Mouse (Mus musculus): ENCODE results near the gene Insig1. TPM values are rescaled to one million over a fixed set of nuclear protein-coding genes. Genes with fewer than 3 reads are reported as not detected.
A peak's percentile ranks its signal among the peaks of the same experiment; 100 is the strongest.

The Insig1 gene
- polyA plus RNA-seq, 1 experiment from 2014 or later = 85.6 TPM

- no peak overlapping the region for H3K4me2 ChIP-seq (ENCODE audit: low read length)
- 44% methylated on average over 2 of the region's 2 CpGs for WGBS
- ATAC-seq = no peak
- no peak overlapping the region for H3K27ac ChIP-seq (ENCODE audit: low read depth, low read length)
- DNase-seq (ENCODE audit: low spot score) = no peak
- no peak overlapping the region for H3K9ac ChIP-seq (ENCODE audit: low read length)
- H3K9me3 ChIP-seq (replicated peaks; ENCODE audit: control insufficient read depth, low read length) = no peaks in the 10 kb centered on the region
- H3K4me1 ChIP-seq (ENCODE audit: control insufficient read depth, insufficient read depth, low read length) = no peaks in the 10 kb centered on the region
- H3K36me3 ChIP-seq (ENCODE audit: control insufficient read depth, insufficient read depth, low read length) = no peaks in the 10 kb centered on the region
- H3K4me3 ChIP-seq (ENCODE audit: low read depth, low read length) = no peak overlapping the region
- no peaks in the 10 kb centered on the region for H3K27me3 ChIP-seq (replicated peaks; ENCODE audit: control insufficient read depth, insufficient read depth, low read length)
These were observed 15.7 kb upstream of the Insig1 start for GRCm38 (mm10) chr5:28055450-28055849.

GRCm38 (mm10) chr5:28056877-28057276, 14.3 kb upstream of the Insig1 start:
- H3K9ac ChIP-seq (ENCODE audit: low read length) = no peak overlapping the region
- ATAC-seq = no peak

GRCm38 (mm10) chr5:28060506-28060905, 10.7 kb upstream of the Insig1 start:
- Histone ChIP-seq H3K9me3 (replicated peaks; ENCODE audit: control insufficient read depth, low read length) (no peaks in the 10 kb centered on the region), H3K36me3 (ENCODE audit: control insufficient read depth, insufficient read depth, low read length) (no peaks in the 10 kb centered on the region), H3K4me3 (ENCODE audit: low read depth, low read length) (no peak overlapping the region), H3K4me1 (ENCODE audit: control insufficient read depth, insufficient read depth, low read length) (no peaks in the 10 kb centered on the region), H3K4me2 (ENCODE audit: low read length) (no peak overlapping the region), H3K27ac (ENCODE audit: low read depth, low read length) (0 out of 2 replicates have a peak overlapping the region, but pooled peaks have one; percentile 55), H3K27me3 (replicated peaks; ENCODE audit: control insufficient read depth, insufficient read depth, low read length) (no peaks in the 10 kb centered on the region), H3K9ac (ENCODE audit: low read length) (no peak overlapping the region)
- DNase-seq (ENCODE audit: low spot score) = peak; percentile 40
- peak; percentile 44; the same call in 1 of the 2 replicates for ATAC-seq

More at GRCm38 (mm10) chr5:28056877-28057276, 14.3 kb upstream of the Insig1 start:
- no peak for DNase-seq (ENCODE audit: low spot score)
- no peaks in the 10 kb centered on the region for H3K4me1 ChIP-seq (ENCODE audit: control insufficient read depth, insufficient read depth, low read length)
- no peaks in the 10 kb centered on the region for H3K36me3 ChIP-seq (ENCODE audit: control insufficient read depth, insufficient read depth, low read length)
- H3K4me2 ChIP-seq (ENCODE audit: low read length) = no peak overlapping the region
- 86% methylated on average over 3 of the region's 3 CpGs for WGBS
- no peak overlapping the region for H3K4me3 ChIP-seq (ENCODE audit: low read depth, low read length)
- H3K27me3 ChIP-seq (replicated peaks; ENCODE audit: control insufficient read depth, insufficient read depth, low read length) = no peaks in the 10 kb centered on the region
- H3K27ac ChIP-seq (ENCODE audit: low read depth, low read length) = no peak overlapping the region
- no peaks in the 10 kb centered on the region for H3K9me3 ChIP-seq (replicated peaks; ENCODE audit: control insufficient read depth, low read length)

GRCm38 (mm10) chr5:28061011-28061410, 10.2 kb upstream of the Insig1 start:
- 70% methylated on average over 6 of the region's 6 CpGs for WGBS
- Histone ChIP-seq H3K27ac (ENCODE audit: low read depth, low read length) (0 out of 2 replicates have a peak overlapping the region, but pooled peaks have one; percentile 55), H3K9ac (ENCODE audit: low read length) (no peak overlapping the region), H3K27me3 (replicated peaks; ENCODE audit: control insufficient read depth, insufficient read depth, low read length) (no peaks in the 10 kb centered on the region), H3K4me2 (ENCODE audit: low read length) (no peak overlapping the region), H3K4me3 (ENCODE audit: low read depth, low read length) (no peak overlapping the region), H3K9me3 (replicated peaks; ENCODE audit: control insufficient read depth, low read length) (no peaks in the 10 kb centered on the region), H3K36me3 (ENCODE audit: control insufficient read depth, insufficient read depth, low read length) (no peaks in the 10 kb centered on the region), H3K4me1 (ENCODE audit: control insufficient read depth, insufficient read depth, low read length) (no peaks in the 10 kb centered on the region)
- DNase-seq (ENCODE audit: low spot score) (peak; percentile 47), ATAC-seq (peak; percentile 75; the same call in 1 of the 2 replicates)

- DNase-seq (ENCODE audit: low spot score) (no peak), ATAC-seq (no peak)
- H3K4me1 ChIP-seq (ENCODE audit: control insufficient read depth, insufficient read depth, low read length) = no peaks in the 10 kb centered on the region
- no peak overlapping the region for H3K4me3 ChIP-seq (ENCODE audit: low read depth, low read length)
- H3K36me3 ChIP-seq (ENCODE audit: control insufficient read depth, insufficient read depth, low read length) = no peaks in the 10 kb centered on the region
- no peak overlapping the region for H3K9ac ChIP-seq (ENCODE audit: low read length)
- no peaks in the 10 kb centered on the region for H3K27me3 ChIP-seq (replicated peaks; ENCODE audit: control insufficient read depth, insufficient read depth, low read length)
- no peak overlapping the region for H3K4me2 ChIP-seq (ENCODE audit: low read length)
- H3K9me3 ChIP-seq (replicated peaks; ENCODE audit: control insufficient read depth, low read length) = no peaks in the 10 kb centered on the region
- 76% methylated on average over 3 of the region's 3 CpGs for WGBS
- no peak overlapping the region for H3K27ac ChIP-seq (ENCODE audit: low read depth, low read length)
These were observed 7.1 kb upstream of the Insig1 start for GRCm38 (mm10) chr5:28063989-28064624.

GRCm38 (mm10) chr5:28065275-28065674, 5.9 kb upstream of the Insig1 start:
- Histone ChIP-seq H3K27me3 (replicated peaks; ENCODE audit: control insufficient read depth, insufficient read depth, low read length) (no peaks in the 10 kb centered on the region), H3K9ac (ENCODE audit: low read length) (no peak overlapping the region), H3K4me1 (ENCODE audit: control insufficient read depth, insufficient read depth, low read length) (peaks cover 6% of the 10 kb centered on the region), H3K36me3 (ENCODE audit: control insufficient read depth, insufficient read depth, low read length) (no peaks in the 10 kb centered on the region), H3K4me2 (ENCODE audit: low read length) (no peak overlapping the region), H3K27ac (ENCODE audit: low read depth, low read length) (no peak overlapping the region), H3K4me3 (ENCODE audit: low read depth, low read length) (no peak overlapping the region), H3K9me3 (replicated peaks; ENCODE audit: control insufficient read depth, low read length) (no peaks in the 10 kb centered on the region)
- 83% methylated on average over 4 of the region's 4 CpGs for WGBS
- no peak for ATAC-seq
- no peak for DNase-seq (ENCODE audit: low spot score)

- no peak for ATAC-seq
- Histone ChIP-seq H3K4me2 (ENCODE audit: low read length) (no peak overlapping the region), H3K4me1 (ENCODE audit: control insufficient read depth, insufficient read depth, low read length) (peaks cover 9% of the 10 kb centered on the region), H3K9ac (ENCODE audit: low read length) (no peak overlapping the region), H3K36me3 (ENCODE audit: control insufficient read depth, insufficient read depth, low read length) (no peaks in the 10 kb centered on the region), H3K9me3 (replicated peaks; ENCODE audit: control insufficient read depth, low read length) (no peaks in the 10 kb centered on the region), H3K4me3 (ENCODE audit: low read depth, low read length) (no peak overlapping the region), H3K27me3 (replicated peaks; ENCODE audit: control insufficient read depth, insufficient read depth, low read length) (no peaks in the 10 kb centered on the region), H3K27ac (ENCODE audit: low read depth, low read length) (no peak overlapping the region)
- DNase-seq (ENCODE audit: low spot score) = no peak
- WGBS = 77% methylated on average over 5 of the region's 5 CpGs
These were observed 4.9 kb upstream of the Insig1 start for GRCm38 (mm10) chr5:28066311-28066710.

- Histone ChIP-seq H3K36me3 (ENCODE audit: control insufficient read depth, insufficient read depth, low read length) (peaks cover 22% of the 10 kb centered on the region), H3K4me1 (ENCODE audit: control insufficient read depth, insufficient read depth, low read length) (peaks cover 21% of the 10 kb centered on the region), H3K27ac (ENCODE audit: low read depth, low read length) (peak overlapping the region; percentile 97), H3K4me2 (ENCODE audit: low read length) (peak overlapping the region; percentile 74), H3K9me3 (replicated peaks; ENCODE audit: control insufficient read depth, low read length) (no peaks in the 10 kb centered on the region), H3K9ac (ENCODE audit: low read length) (peak overlapping the region; percentile 67), H3K27me3 (replicated peaks; ENCODE audit: control insufficient read depth, insufficient read depth, low read length) (no peaks in the 10 kb centered on the region), H3K4me3 (ENCODE audit: low read depth, low read length) (peak overlapping the region; percentile 92)
- ATAC-seq (peak; percentile 0; the same call in 1 of the 2 replicates), DNase-seq (ENCODE audit: low spot score) (peak; percentile 14)
- 26% methylated on average over 9 of the region's 9 CpGs for WGBS
These were observed 875 bp upstream of the Insig1 start for GRCm38 (mm10) chr5:28070149-28070827.
